Mouse (Mus musculus) intestine, postnatal 0 days (tissue): ENCODE measurements around the gene Dbf4. TPM values are rescaled to one million over a fixed set of nuclear protein-coding genes. Genes with fewer than 3 reads are reported as not detected.

Experiments used
- ATAC-seq: fragments of 200-750 bp; cut with Nextera tagmentation; 2 replicates; pipeline ENCODE4 v1.8.0; 2017; ENCODE audit warnings: mild to moderate bottlenecking, moderate TSS enrichment, moderate library complexity
- H3K27ac ChIP-seq: fragments of 300-500 bp; sonication (generic); 2 replicates; pipeline ENCODE4 v1.5.1; 2014; ENCODE audit warnings: mild to moderate bottlenecking, low read depth, low read length, moderate library complexity
- H3K27me3 ChIP-seq: fragments of 300-500 bp; sonication (generic); replicated peaks from 2 replicates; pipeline ENCODE4 v1.6.1; 2014; ENCODE audit warnings: low read length, mixed read lengths; ENCODE audit not compliant: control insufficient read depth, insufficient read depth
- H3K36me3 ChIP-seq: fragments of 300-500 bp; sonication (generic); 2 replicates; pipeline ENCODE4 v1.6.1; 2014; ENCODE audit warnings: mild to moderate bottlenecking, moderate library complexity; ENCODE audit not compliant: control insufficient read depth, insufficient read depth
- H3K4me1 ChIP-seq: fragments of 300-500 bp; sonication (generic); replicated peaks from 2 replicates; pipeline ENCODE4 v1.6.1; 2014; ENCODE audit warnings: antibody characterized with exemption, low read length, mixed read lengths; ENCODE audit not compliant: control insufficient read depth, insufficient read depth
- H3K4me2 ChIP-seq: fragments of 300-500 bp; sonication (generic); replicated peaks from 2 replicates; pipeline ENCODE4 v1.6.1; 2014; ENCODE audit warnings: low read depth, mild to moderate bottlenecking, moderate library complexity
- H3K4me3 ChIP-seq: fragments of 300-500 bp; sonication (generic); 2 replicates; pipeline ENCODE4 v1.5.1; 2014; ENCODE audit warnings: low read depth, low read length
- H3K9ac ChIP-seq: fragments of 300-500 bp; sonication (generic); 2 replicates; pipeline ENCODE4 v1.6.1; 2014; ENCODE audit warnings: mild to moderate bottlenecking, low read depth, low read length
- H3K9me3 ChIP-seq: fragments of 300-500 bp; sonication (generic); 2 replicates; pipeline ENCODE4 v1.6.1; 2016; ENCODE audit warnings: mixed run types; ENCODE audit not compliant: control insufficient read depth
- CTCF ChIP-seq: sonication (generic); IDR thresholded peaks from 2 replicates; pipeline ENCODE4 v1.5.1; 2016; ENCODE audit warnings: low read depth, mild to moderate bottlenecking, control low read depth, antibody characterized with exemption, moderate library complexity
- WGBS: fragments of 180-500 bp; shearing (Covaris S2); extraction: QIAGEN DNeasy Blood & Tissue Kit; methylation state at CpG from one replicate; pipeline ENCODE4 v1.1.7; 2014; 5-methylcytosine and 5-hydroxymethylcytosine counted together
- polyA plus RNA-seq: library from polyadenylated mRNA; unstranded; fragments of >200 nt; fragmentation: Nextera tagmentation; extraction: Ambion mirVana; gene quantifications from 2 replicates; pipeline ENCODE4 v1.2.1, GENCODE M21; 2015

The Dbf4 gene
- polyA plus RNA-seq, 1 experiment from 2014 or later, result 11.1 TPM

DNA sequence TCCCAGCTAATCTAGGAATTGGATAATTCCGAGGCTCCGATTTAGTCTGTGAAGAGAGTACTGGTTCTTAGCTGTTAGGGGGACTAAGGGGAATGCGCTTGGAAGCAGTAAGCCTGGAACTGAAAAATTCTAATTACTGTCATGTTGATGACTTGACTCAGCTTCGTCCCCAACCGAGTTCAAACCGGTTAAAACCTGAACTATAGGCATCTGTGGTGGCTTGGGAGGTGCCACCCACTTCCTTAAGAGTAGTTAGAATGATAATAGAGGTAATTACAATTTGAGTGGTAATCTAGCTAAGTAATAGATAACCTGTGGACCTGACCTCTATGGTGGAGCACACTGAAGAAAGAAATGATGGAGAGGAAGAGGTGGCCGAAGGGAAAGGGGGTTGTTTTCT, 1.6 kb upstream of the Dbf4 start:
- Histone ChIP-seq H3K36me3 (peaks cover 5% of the 10 kb centered on the region; the same call in 1 of the 2 replicates), H3K4me3 (peak overlapping the region; percentile 83), H3K4me1 (peaks cover 9% of the 10 kb centered on the region; the same call in 1 of the 2 replicates), H3K9me3 (no peaks in the 10 kb centered on the region), H3K4me2 (peak overlapping the region; percentile 96), H3K27ac (no peak overlapping the region), H3K27me3 (no peaks in the 10 kb centered on the region), H3K9ac (0 out of 2 replicates have a peak overlapping the region, but pooled peaks have one; percentile 11)
- WGBS, result 32% methylated on average over 7 of the region's 7 CpGs
- TF ChIP-seq CTCF, result no peak
- no peak for ATAC-seq

DNA sequence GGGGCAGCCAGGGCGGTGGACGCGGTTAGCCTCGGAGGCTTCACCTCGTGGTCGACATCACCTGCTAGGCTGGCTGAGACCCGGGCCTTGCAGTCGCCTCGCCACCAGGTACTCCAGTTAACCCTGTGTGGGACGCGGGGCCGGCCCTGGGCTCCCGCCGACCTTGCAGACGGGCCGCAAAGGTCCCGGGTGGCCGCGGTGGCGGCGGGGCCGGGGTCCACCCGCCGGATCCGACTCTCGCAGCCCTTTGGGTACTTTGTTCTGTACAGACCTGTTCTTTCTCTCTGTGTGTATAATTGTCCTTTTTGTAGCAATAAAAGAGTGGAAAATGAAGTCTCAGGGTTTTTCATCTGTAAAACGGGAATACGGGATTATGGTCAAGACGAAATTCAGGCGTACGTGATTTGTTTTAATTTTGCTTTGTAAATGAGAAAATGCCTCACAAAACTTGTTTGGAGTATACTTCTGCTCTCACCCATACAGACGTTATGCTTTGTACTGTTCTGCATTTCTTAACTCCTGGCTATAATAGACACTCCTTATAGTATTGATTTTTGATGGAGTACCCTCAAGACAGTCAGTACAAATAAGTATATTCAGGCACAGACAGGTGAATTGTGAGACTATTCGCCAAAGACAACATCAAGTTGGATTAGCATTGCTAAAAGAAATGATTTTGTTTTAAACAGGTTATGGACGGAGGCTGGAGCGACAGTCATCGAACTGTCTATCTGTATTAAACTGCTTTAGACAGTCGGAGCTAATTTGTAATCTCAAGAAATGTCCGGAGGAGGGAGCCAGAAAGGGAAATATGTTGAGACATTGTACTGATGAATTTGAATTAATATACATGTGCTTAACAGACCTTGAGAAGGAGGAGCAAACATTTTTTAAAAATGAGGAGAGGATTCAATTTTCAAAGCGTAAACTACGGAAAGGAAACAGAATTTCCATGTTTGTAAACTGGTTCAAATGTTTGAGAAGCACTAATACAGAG, 714 bp upstream of the Dbf4 start:
- no peaks in the 10 kb centered on the region for H3K9me3 ChIP-seq
- peaks cover 5% of the 10 kb centered on the region; the same call in 1 of the 2 replicates for H3K36me3 ChIP-seq
- peak overlapping the region; percentile 83 for H3K4me3 ChIP-seq
- H3K27me3 ChIP-seq, result no peaks in the 10 kb centered on the region
- 2% methylated on average over 40 of the region's 40 CpGs for WGBS
- H3K27ac ChIP-seq, result peak overlapping the region; percentile 85; the same call in 1 of the 2 replicates
- H3K4me1 ChIP-seq, result peaks cover 9% of the 10 kb centered on the region; the same call in 1 of the 2 replicates
- TF ChIP-seq CTCF, result peak; percentile 25; the same call in 1 of the 2 replicates
- H3K9ac ChIP-seq, result peak overlapping the region; percentile 89
- no peak for ATAC-seq
- peak overlapping the region; percentile 96 for H3K4me2 ChIP-seq

DNA sequence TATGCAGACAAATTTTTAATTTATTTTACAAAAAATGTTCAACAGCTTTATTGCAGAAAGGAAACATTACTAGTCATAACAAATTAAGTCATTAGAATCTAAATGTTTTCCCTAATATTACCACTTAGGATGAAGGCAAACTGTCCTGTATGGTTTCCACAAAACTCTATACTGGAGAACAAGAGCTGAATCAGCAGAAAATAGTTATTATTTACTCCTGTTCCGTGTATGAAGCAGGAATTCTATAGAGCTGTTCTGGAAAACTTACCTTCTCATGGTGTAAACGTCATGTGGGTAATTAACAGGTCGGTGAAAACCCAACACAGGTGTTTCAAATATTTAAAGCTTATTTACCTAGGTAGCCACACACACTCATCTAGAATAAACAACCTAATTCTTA, 1.1 kb downstream of the Dbf4 start:
- H3K4me3 ChIP-seq, result peak overlapping the region; percentile 83
- H3K4me1 ChIP-seq, result peaks cover 9% of the 10 kb centered on the region; the same call in 1 of the 2 replicates
- no peak overlapping the region for H3K27ac ChIP-seq
- H3K36me3 ChIP-seq, result peaks cover 5% of the 10 kb centered on the region; the same call in 1 of the 2 replicates
- peak overlapping the region; percentile 96 for H3K4me2 ChIP-seq
- no peak for TF ChIP-seq CTCF
- peak overlapping the region; percentile 89; the same call in 1 of the 2 replicates for H3K9ac ChIP-seq
- WGBS, result 6% methylated on average over 3 of the region's 3 CpGs
- no peaks in the 10 kb centered on the region for H3K27me3 ChIP-seq
- no peak for ATAC-seq
- no peaks in the 10 kb centered on the region for H3K9me3 ChIP-seq

DNA sequence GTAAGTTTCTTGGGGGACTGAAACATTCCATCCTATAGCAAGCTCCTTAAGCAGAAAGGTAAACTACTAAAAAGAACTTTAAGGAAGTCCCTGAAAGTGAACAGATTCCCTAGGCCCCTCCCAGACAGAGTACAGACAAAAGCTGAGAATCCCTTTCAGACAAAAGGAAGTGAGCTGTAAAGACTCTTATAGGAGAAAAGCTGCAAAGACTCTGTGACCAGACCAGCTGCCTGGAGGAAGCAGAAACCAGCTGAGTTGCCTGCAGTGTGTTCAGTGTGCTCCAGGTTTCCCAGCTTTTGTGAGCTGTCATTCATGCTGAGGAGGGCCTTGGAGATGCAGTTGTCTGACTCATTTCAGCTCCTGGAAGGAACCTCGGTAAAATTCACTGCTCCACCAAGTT, 5.1 kb downstream of the Dbf4 start:
- H3K27me3 ChIP-seq, result no peaks in the 10 kb centered on the region
- H3K4me1 ChIP-seq, result no peaks in the 10 kb centered on the region
- H3K9me3 ChIP-seq, result no peaks in the 10 kb centered on the region
- WGBS, result 53% methylated on average over 1 of the region's 1 CpGs
- no peak overlapping the region; the same call in 1 of the 2 replicates for H3K27ac ChIP-seq
- peaks cover 8% of the 10 kb centered on the region; the same call in 1 of the 2 replicates for H3K36me3 ChIP-seq
- no peak overlapping the region for H3K4me3 ChIP-seq
- no peak overlapping the region for H3K4me2 ChIP-seq
- no peak for TF ChIP-seq CTCF
- no peak overlapping the region for H3K9ac ChIP-seq
- ATAC-seq, result no peak

DNA sequence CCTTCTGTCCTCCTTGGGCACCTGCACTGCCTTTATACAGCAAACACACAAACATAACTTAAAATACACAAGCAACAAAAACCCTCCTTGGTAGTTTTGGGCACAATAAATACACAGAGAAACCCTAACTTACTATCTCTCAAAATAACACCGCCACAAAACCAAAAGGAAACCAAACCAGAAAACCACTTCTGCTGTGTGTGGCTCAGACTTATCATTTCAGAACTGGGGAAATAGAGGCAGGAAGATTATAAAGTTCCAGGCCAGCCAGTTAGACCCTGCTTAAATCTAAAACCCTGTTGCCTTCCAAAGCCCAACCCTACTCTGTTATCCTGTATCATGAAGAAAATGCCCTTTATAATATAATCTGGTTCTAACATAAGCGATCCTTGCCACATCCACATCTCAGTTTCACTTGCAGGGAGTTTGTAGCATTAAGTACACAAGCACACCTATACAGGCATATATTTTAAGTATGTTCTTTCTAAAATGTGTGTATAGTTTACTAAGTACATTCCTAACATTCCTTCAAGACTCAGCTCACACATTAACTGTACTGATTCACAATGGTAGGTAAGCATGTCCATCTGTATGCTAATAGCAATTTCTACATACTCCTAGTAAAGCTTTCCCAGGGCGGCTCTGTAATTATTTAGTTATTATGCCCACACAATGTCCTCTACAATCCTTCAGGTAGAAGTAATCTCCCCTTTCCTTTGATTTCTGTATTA, 5.7 kb downstream of the Dbf4 start:
- ATAC-seq, result no peak
- Histone ChIP-seq H3K9me3 (no peaks in the 10 kb centered on the region), H3K27ac (no peak overlapping the region), H3K9ac (no peak overlapping the region), H3K27me3 (no peaks in the 10 kb centered on the region), H3K4me2 (no peak overlapping the region), H3K4me1 (no peaks in the 10 kb centered on the region), H3K4me3 (no peak overlapping the region), H3K36me3 (peaks cover 8% of the 10 kb centered on the region; the same call in 1 of the 2 replicates)
- 96% methylated on average over 3 of the region's 3 CpGs for WGBS
- TF ChIP-seq CTCF, result no peak

DNA sequence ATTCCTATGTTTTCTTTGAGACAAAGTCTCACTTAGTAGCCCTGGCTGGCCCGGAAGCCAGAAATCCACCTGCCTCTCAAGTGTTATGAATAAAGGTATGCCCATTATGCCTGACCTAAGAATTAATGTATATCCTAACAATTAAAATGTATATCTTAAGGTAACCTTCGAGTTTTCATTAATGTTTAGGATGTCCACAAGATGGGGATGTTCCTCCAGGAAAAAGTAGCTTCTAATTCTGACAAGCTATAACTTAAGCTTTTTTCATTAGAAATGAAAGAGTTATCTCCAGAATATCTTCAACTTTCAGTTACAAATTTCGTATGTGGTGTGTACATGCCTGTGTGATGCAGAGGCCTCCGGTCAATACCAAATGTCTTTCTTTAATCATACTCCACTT, 13.8 kb downstream of the Dbf4 start:
- TF ChIP-seq CTCF, result no peak; the same call in 1 of the 2 replicates
- no peak for ATAC-seq
- Histone ChIP-seq H3K27ac (no peak overlapping the region), H3K9me3 (no peaks in the 10 kb centered on the region), H3K9ac (no peak overlapping the region), H3K36me3 (peaks cover 30% of the 10 kb centered on the region; the same call in 1 of the 2 replicates), H3K4me2 (no peak overlapping the region), H3K27me3 (no peaks in the 10 kb centered on the region), H3K4me1 (no peaks in the 10 kb centered on the region), H3K4me3 (no peak overlapping the region)
- 86% methylated on average over 4 of the region's 4 CpGs for WGBS
